Mouse (Mus musculus) forebrain, embryonic 11.5 days (tissue): ENCODE results near the gene Ffar2. TPM values are rescaled to one million over a fixed set of nuclear protein-coding genes. Genes with fewer than 3 reads are reported as not detected.

ENCODE experiments used
- ATAC-seq: fragments of 200-750 bp; cut with Nextera tagmentation; replicated peaks from 2 replicates; pipeline ENCODE4 v1.8.0; 2017; ENCODE audit warnings: moderate TSS enrichment; ENCODE audit not compliant: low FRiP score
- DNase-seq: peaks from one replicate; pipeline ENCODE4 v3.0.0-alpha.2; 2017; ENCODE audit warnings: low spot score
- H3K27ac ChIP-seq: fragments of 300-500 bp; sonication (generic); 2 replicates; pipeline ENCODE4 v1.5.1; 2014; ENCODE audit warnings: low read depth, low read length
- H3K27me3 ChIP-seq: fragments of 300-500 bp; sonication (generic); 2 replicates; pipeline ENCODE4 v1.6.1; 2014; ENCODE audit warnings: mild to moderate bottlenecking, low read length, mixed read lengths; ENCODE audit not compliant: control insufficient read depth, insufficient read depth
- H3K36me3 ChIP-seq: fragments of 300-500 bp; sonication (generic); 2 replicates; pipeline ENCODE4 v1.6.1; 2014; ENCODE audit warnings: mild to moderate bottlenecking, low read length, moderate library complexity, mixed read lengths; ENCODE audit not compliant: control insufficient read depth, insufficient read depth
- H3K4me1 ChIP-seq: fragments of 300-500 bp; sonication (generic); replicated peaks from 2 replicates; pipeline ENCODE4 v1.6.1; 2014; ENCODE audit warnings: low read length, mixed read lengths; ENCODE audit not compliant: control insufficient read depth, insufficient read depth
- H3K4me2 ChIP-seq: fragments of 300-500 bp; sonication (generic); 2 replicates; pipeline ENCODE4 v1.6.1; 2014; ENCODE audit warnings: low read depth, mild to moderate bottlenecking, low read length, moderate library complexity, mixed read lengths; ENCODE audit not compliant: severe bottlenecking
- H3K4me3 ChIP-seq: fragments of 300-500 bp; sonication (generic); 2 replicates; pipeline ENCODE4 v1.5.1; 2014; ENCODE audit warnings: low read depth, low read length
- H3K9ac ChIP-seq: fragments of 300-500 bp; sonication (generic); 2 replicates; pipeline ENCODE4 v1.6.1; 2014; ENCODE audit warnings: low read length
- H3K9me3 ChIP-seq: fragments of 300-500 bp; sonication (generic); 2 replicates; pipeline ENCODE4 v1.6.1; 2016; ENCODE audit warnings: low read length, mixed read lengths; ENCODE audit not compliant: control insufficient read depth
- WGBS: fragments of 180-500 bp; shearing (Covaris S2); extraction: QIAGEN DNeasy Blood & Tissue Kit; methylation state at CpG from one replicate; pipeline ENCODE4 v1.1.7; 2014; 5-methylcytosine and 5-hydroxymethylcytosine counted together
- polyA plus RNA-seq: library from polyadenylated mRNA; unstranded; fragments of >200 nt; fragmentation: Nextera tagmentation; extraction: Ambion mirVana; gene quantifications from 2 replicates; pipeline ENCODE4 v1.2.1, GENCODE M21; 2014

Ffar2 gene
- polyA plus RNA-seq, 1 experiment from 2014 or later = not detected

GRCm38 (mm10) chr7:30811757-30812290 is 11.8 kb downstream of the Ffar2 start:
- H3K9ac ChIP-seq = no peak overlapping the region
- H3K27ac ChIP-seq = no peak overlapping the region
- no peaks in the 10 kb centered on the region for H3K4me1 ChIP-seq
- no peak overlapping the region for H3K4me2 ChIP-seq
- H3K9me3 ChIP-seq = no peaks in the 10 kb centered on the region; the same call in 1 of the 2 replicates
- ATAC-seq (no peak), DNase-seq (no peak)
- no peaks in the 10 kb centered on the region for H3K36me3 ChIP-seq
- H3K27me3 ChIP-seq = no peaks in the 10 kb centered on the region
- H3K4me3 ChIP-seq = no peak overlapping the region
- 73% methylated on average over 9 of the region's 9 CpGs for WGBS

GRCm38 (mm10) chr7:30810319-30810718 is 13.3 kb downstream of the Ffar2 start:
- Histone ChIP-seq H3K36me3 (no peaks in the 10 kb centered on the region), H3K9ac (no peak overlapping the region), H3K27me3 (no peaks in the 10 kb centered on the region), H3K4me1 (no peaks in the 10 kb centered on the region), H3K4me3 (no peak overlapping the region), H3K9me3 (no peaks in the 10 kb centered on the region; the same call in 1 of the 2 replicates), H3K4me2 (no peak overlapping the region), H3K27ac (no peak overlapping the region)
- DNase-seq (no peak), ATAC-seq (no peak)
- 53% methylated on average over 6 of the region's 6 CpGs for WGBS

GRCm38 (mm10) chr7:30805924-30806323 is 17.7 kb downstream of the Ffar2 start:
- no peaks in the 10 kb centered on the region for H3K36me3 ChIP-seq
- H3K4me1 ChIP-seq = no peaks in the 10 kb centered on the region
- DNase-seq = peak; percentile 59
- no peak overlapping the region for H3K9ac ChIP-seq
- ATAC-seq = no peak
- no peak overlapping the region for H3K4me3 ChIP-seq
- no peaks in the 10 kb centered on the region for H3K27me3 ChIP-seq
- H3K27ac ChIP-seq = no peak overlapping the region
- H3K4me2 ChIP-seq = no peak overlapping the region
- H3K9me3 ChIP-seq = no peaks in the 10 kb centered on the region
- WGBS = 52% methylated on average over 6 of the region's 6 CpGs

- no peaks in the 10 kb centered on the region; the same call in 1 of the 2 replicates for H3K9me3 ChIP-seq
- no peak overlapping the region for H3K27ac ChIP-seq
- H3K4me2 ChIP-seq = no peak overlapping the region
- no peak overlapping the region for H3K4me3 ChIP-seq
- no peaks in the 10 kb centered on the region for H3K36me3 ChIP-seq
- H3K9ac ChIP-seq = no peak overlapping the region
- no peak for DNase-seq
- ATAC-seq = no peak
- no peaks in the 10 kb centered on the region for H3K4me1 ChIP-seq
- H3K27me3 ChIP-seq = no peaks in the 10 kb centered on the region
- WGBS = 88% methylated on average over 9 of the region's 9 CpGs
Observed at GRCm38 (mm10) chr7:30804026-30804715, 19.4 kb downstream of the Ffar2 start.

GRCm38 (mm10) chr7:30803256-30803655 is 20.3 kb downstream of the Ffar2 start:
- Histone ChIP-seq H3K27ac (no peak overlapping the region), H3K4me3 (no peak overlapping the region), H3K27me3 (no peaks in the 10 kb centered on the region), H3K36me3 (no peaks in the 10 kb centered on the region), H3K4me1 (no peaks in the 10 kb centered on the region), H3K4me2 (no peak overlapping the region), H3K9ac (no peak overlapping the region), H3K9me3 (no peaks in the 10 kb centered on the region; the same call in 1 of the 2 replicates)
- DNase-seq = no peak
- WGBS = 94% methylated on average over 3 of the region's 3 CpGs
- ATAC-seq = no peak

GRCm38 (mm10) chr7:30800653-30801052 is 22.9 kb downstream of the Ffar2 start:
- Histone ChIP-seq H3K9me3 (no peaks in the 10 kb centered on the region; the same call in 1 of the 2 replicates), H3K27ac (no peak overlapping the region), H3K4me1 (no peaks in the 10 kb centered on the region), H3K36me3 (no peaks in the 10 kb centered on the region), H3K4me2 (no peak overlapping the region), H3K4me3 (no peak overlapping the region), H3K9ac (no peak overlapping the region), H3K27me3 (no peaks in the 10 kb centered on the region)
- ATAC-seq = no peak
- no peak for DNase-seq

GRCm38 (mm10) chr7:30796790-30797189 is 26.8 kb downstream of the Ffar2 start:
- no peaks in the 10 kb centered on the region for H3K4me1 ChIP-seq
- DNase-seq (no peak), ATAC-seq (no peak)
- H3K36me3 ChIP-seq = no peaks in the 10 kb centered on the region
- no peaks in the 10 kb centered on the region for H3K27me3 ChIP-seq
- no peak overlapping the region for H3K27ac ChIP-seq
- no peak overlapping the region for H3K9ac ChIP-seq
- no peaks in the 10 kb centered on the region; the same call in 1 of the 2 replicates for H3K9me3 ChIP-seq
- WGBS = 86% methylated on average over 1 of the region's 1 CpGs
- no peak overlapping the region for H3K4me3 ChIP-seq
- H3K4me2 ChIP-seq = no peak overlapping the region

- DNase-seq = no peak
- Histone ChIP-seq H3K9ac (no peak overlapping the region), H3K4me1 (no peaks in the 10 kb centered on the region), H3K27ac (no peak overlapping the region), H3K4me2 (no peak overlapping the region), H3K9me3 (no peaks in the 10 kb centered on the region), H3K27me3 (no peaks in the 10 kb centered on the region), H3K36me3 (no peaks in the 10 kb centered on the region), H3K4me3 (no peak overlapping the region)
- ATAC-seq = no peak
Observed at GRCm38 (mm10) chr7:30794921-30795320, 28.7 kb downstream of the Ffar2 start.

- Histone ChIP-seq H3K4me3 (no peak overlapping the region), H3K4me2 (no peak overlapping the region), H3K9me3 (no peaks in the 10 kb centered on the region), H3K4me1 (no peaks in the 10 kb centered on the region), H3K27ac (no peak overlapping the region), H3K27me3 (no peaks in the 10 kb centered on the region), H3K9ac (no peak overlapping the region), H3K36me3 (no peaks in the 10 kb centered on the region)
- 27% methylated on average over 9 of the region's 9 CpGs for WGBS
- ATAC-seq (no peak), DNase-seq (no peak)
Observed at GRCm38 (mm10) chr7:30791921-30792320, 31.7 kb downstream of the Ffar2 start.
